Mouse (Mus musculus) forebrain, embryonic 11.5 days (tissue): Measurements from ENCODE around the gene Rpl22l1. TPM values are rescaled to one million over a fixed set of nuclear protein-coding genes. Genes with fewer than 3 reads are reported as not detected.
"Not testable (repeated sequence)": the region's sequence is repeated elsewhere in the genome, so short reads cannot be mapped to it uniquely, and the experiment has no call there.

Experiments
- ATAC-seq: fragments of 200-750 bp; cut with Nextera tagmentation; replicated peaks from 2 replicates; pipeline ENCODE4 v1.8.0; 2017; ENCODE audit warnings: moderate TSS enrichment; ENCODE audit not compliant: low FRiP score
- DNase-seq: peaks from one replicate; pipeline ENCODE4 v3.0.0-alpha.2; 2017; ENCODE audit warnings: low spot score
- H3K27ac ChIP-seq: fragments of 300-500 bp; sonication (generic); 2 replicates; pipeline ENCODE4 v1.5.1; 2014; ENCODE audit warnings: low read depth, low read length
- H3K27me3 ChIP-seq: fragments of 300-500 bp; sonication (generic); 2 replicates; pipeline ENCODE4 v1.6.1; 2014; ENCODE audit warnings: mild to moderate bottlenecking, low read length, mixed read lengths; ENCODE audit not compliant: control insufficient read depth, insufficient read depth
- H3K36me3 ChIP-seq: fragments of 300-500 bp; sonication (generic); 2 replicates; pipeline ENCODE4 v1.6.1; 2014; ENCODE audit warnings: mild to moderate bottlenecking, low read length, moderate library complexity, mixed read lengths; ENCODE audit not compliant: control insufficient read depth, insufficient read depth
- H3K4me1 ChIP-seq: fragments of 300-500 bp; sonication (generic); replicated peaks from 2 replicates; pipeline ENCODE4 v1.6.1; 2014; ENCODE audit warnings: low read length, mixed read lengths; ENCODE audit not compliant: control insufficient read depth, insufficient read depth
- H3K4me2 ChIP-seq: fragments of 300-500 bp; sonication (generic); 2 replicates; pipeline ENCODE4 v1.6.1; 2014; ENCODE audit warnings: low read depth, mild to moderate bottlenecking, low read length, moderate library complexity, mixed read lengths; ENCODE audit not compliant: severe bottlenecking
- H3K4me3 ChIP-seq: fragments of 300-500 bp; sonication (generic); 2 replicates; pipeline ENCODE4 v1.5.1; 2014; ENCODE audit warnings: low read depth, low read length
- H3K9ac ChIP-seq: fragments of 300-500 bp; sonication (generic); 2 replicates; pipeline ENCODE4 v1.6.1; 2014; ENCODE audit warnings: low read length
- H3K9me3 ChIP-seq: fragments of 300-500 bp; sonication (generic); 2 replicates; pipeline ENCODE4 v1.6.1; 2016; ENCODE audit warnings: low read length, mixed read lengths; ENCODE audit not compliant: control insufficient read depth
- WGBS: fragments of 180-500 bp; shearing (Covaris S2); extraction: QIAGEN DNeasy Blood & Tissue Kit; methylation state at CpG from one replicate; pipeline ENCODE4 v1.1.7; 2014; 5-methylcytosine and 5-hydroxymethylcytosine counted together
- polyA plus RNA-seq: library from polyadenylated mRNA; unstranded; fragments of >200 nt; fragmentation: Nextera tagmentation; extraction: Ambion mirVana; gene quantifications from 2 replicates; pipeline ENCODE4 v1.2.1, GENCODE M21; 2014

The Rpl22l1 gene
- polyA plus RNA-seq, result 299 and 379 TPM in 2 replicates

DNA sequence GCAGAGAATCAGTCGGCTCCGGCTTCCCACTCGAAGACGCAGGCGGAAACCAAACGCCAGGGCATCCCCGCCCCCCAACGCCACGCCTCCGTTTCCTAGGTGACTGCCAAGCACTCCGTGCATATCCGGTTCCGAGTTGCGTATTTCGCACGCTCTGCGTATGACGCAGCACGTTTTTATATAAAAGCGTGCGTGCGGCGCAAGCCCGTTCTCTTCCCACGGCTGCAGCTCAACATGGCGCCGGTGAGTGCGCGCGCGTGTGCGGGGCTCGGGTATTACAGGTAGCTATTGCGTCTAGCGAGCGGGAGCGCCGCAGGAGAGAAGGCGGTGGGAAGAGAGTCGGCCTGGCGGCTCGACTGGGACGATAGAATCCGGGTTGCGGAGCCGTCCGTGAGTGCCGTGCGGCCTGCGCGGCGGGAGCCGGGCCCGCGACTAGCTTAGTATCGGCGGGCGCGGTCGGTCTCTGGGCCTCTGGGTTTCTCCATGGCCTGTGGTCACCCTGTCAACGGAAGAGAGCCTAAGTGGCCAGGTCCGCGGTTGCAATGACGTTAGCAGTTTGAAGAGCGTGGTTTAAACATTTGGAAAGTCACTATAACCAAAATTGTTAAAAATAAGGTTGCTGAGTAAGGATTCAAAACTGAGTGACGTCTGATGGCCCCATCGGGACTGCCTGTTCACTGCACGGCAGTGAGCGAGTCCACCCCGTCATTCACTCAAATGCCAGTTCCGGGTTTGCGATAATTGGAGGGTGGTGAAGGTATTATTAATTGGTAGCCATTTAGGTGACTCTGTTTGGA lies at the start of gene Rpl22l1:
Gene Rpl22l1 (plus strand): TSS at position 136 of the 797 bp plus-strand sequence.
- peak within 1 kb of the TSS; percentile 87 for H3K4me3 ChIP-seq
- H3K4me2 ChIP-seq, result peak within 1 kb of the TSS; percentile 60
- peak; percentile 98 for DNase-seq
- H3K9me3 ChIP-seq, result no peaks in the 10 kb centered on the region
- H3K27ac ChIP-seq, result peak within 1 kb of the TSS; percentile 41; the same call in 1 of the 2 replicates
- H3K36me3 ChIP-seq, result no peaks in the 10 kb centered on the region
- under 1% methylated on average over 72 of the region's 72 CpGs for WGBS
- peak within 1 kb of the TSS; percentile 88 for H3K9ac ChIP-seq
- peak; percentile 99 for ATAC-seq
- 0 out of 2 replicates have a peak, but pooled peaks cover 2% of the 10 kb centered on the region for H3K4me1 ChIP-seq
- H3K27me3 ChIP-seq, result no peaks in the 10 kb centered on the region

DNA sequence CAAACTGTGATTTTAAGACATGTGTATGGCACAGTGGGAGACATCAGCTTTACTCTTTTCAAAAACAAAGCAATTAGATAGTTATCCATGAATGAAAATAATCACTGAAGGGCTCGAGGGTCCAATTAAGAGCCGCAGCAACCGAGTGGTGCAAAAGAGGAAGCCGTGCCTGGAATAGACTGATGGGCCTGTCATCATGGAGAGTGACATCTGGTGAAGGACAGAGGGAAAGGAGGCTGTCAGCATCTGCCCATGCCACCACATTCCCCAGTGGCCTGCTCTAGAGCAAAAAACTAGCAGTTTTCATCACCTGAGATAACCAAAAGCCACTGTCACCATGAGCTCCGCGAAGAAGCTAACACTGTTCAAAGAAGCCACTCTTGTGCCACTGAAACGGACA lies 49.8 kb upstream of the Rpl22l1 start:
- Histone ChIP-seq H3K9ac (no peak overlapping the region), H3K4me3 (no peak overlapping the region), H3K36me3 (no peaks in the 10 kb centered on the region), H3K9me3 (no peaks in the 10 kb centered on the region), H3K27me3 (no peaks in the 10 kb centered on the region), H3K4me1 (no peaks in the 10 kb centered on the region), H3K27ac (no peak overlapping the region), H3K4me2 (no peak overlapping the region)
- ATAC-seq (no peak), DNase-seq (no peak)
- WGBS, result 74% methylated on average over 7 of the region's 7 CpGs

DNA sequence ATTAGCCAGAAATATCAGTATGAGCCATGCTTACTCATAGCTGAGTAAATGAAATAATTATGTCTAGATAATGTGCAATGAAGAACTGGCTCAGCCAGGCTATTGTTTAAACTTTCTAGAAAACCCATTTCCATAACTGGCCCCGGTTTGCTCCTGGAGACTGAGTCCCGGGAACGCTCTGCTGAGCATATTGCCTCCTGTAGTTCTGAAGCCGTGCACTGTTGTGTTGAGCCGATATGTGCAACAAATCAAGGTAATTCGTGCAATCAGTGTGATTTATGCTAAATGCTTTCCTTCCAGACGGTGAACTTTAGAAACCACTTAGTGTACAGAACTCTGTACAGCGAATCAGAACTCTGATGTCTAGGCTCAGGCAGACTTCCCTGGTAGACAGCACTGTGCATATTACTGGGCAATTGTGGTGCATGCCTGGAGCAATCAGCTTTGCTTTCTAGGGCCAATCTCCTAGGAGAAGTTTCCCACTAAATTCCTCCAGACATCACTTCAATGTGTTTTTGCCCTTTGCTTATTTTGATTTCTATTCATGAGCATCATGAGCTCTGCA lies 43.9 kb upstream of the Rpl22l1 start:
- Histone ChIP-seq H3K9me3 (no peaks in the 10 kb centered on the region), H3K27me3 (no peaks in the 10 kb centered on the region), H3K4me1 (no peaks in the 10 kb centered on the region), H3K4me2 (no peak overlapping the region), H3K9ac (no peak overlapping the region), H3K36me3 (no peaks in the 10 kb centered on the region), H3K27ac (no peak overlapping the region), H3K4me3 (no peak overlapping the region)
- WGBS, result 88% methylated on average over 8 of the region's 8 CpGs
- ATAC-seq (no peak), DNase-seq (no peak)

DNA sequence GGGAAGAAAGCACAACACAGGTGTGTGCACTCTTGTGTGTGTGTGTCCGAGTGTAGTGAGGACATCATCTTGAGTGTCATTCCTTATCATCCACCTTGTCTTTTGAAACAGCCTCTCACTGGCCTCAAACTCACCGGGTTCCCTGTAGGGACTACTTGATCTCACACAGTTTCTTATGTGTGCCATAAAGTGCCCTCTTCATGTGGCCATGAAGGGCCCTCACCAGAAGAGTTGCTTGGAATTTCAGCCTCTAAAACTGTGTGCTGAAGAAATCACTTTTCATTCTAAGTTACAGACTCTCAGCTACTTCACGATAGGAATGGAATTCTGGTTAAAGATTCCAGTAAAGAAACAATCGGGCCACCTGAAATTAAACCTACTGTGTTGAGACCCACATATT lies 38.3 kb upstream of the Rpl22l1 start:
- Histone ChIP-seq H3K27ac (no peak overlapping the region), H3K4me3 (no peak overlapping the region), H3K4me1 (no peaks in the 10 kb centered on the region), H3K9me3 (no peaks in the 10 kb centered on the region), H3K27me3 (no peaks in the 10 kb centered on the region), H3K9ac (no peak overlapping the region), H3K4me2 (no peak overlapping the region), H3K36me3 (no peaks in the 10 kb centered on the region)
- DNase-seq (no peak), ATAC-seq (no peak)
- WGBS, result 92% methylated on average over 4 of the region's 4 CpGs

DNA sequence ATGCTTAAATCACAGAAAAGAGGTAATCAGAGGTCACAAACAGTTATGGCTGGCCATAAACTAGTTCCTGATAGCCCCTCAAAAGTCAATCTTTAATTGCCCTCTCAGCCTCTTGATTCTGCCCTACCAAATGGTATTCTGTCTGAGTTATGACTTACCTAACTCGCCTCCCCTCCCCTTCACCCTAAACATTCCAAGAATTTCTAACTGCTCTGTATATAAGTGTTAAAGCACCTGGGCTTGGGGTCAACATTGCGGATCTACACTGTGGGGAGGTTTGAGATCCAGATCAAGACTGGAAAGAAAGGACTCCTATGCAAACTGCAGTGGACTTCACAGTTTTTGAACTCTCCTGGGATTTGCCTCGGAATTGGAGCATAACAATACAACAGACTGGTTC lies 37.0 kb upstream of the Rpl22l1 start:
- no peak overlapping the region for H3K9ac ChIP-seq
- no peak for DNase-seq
- no peak overlapping the region for H3K4me2 ChIP-seq
- no peaks in the 10 kb centered on the region for H3K27me3 ChIP-seq
- ATAC-seq, result no peak
- no peak overlapping the region for H3K4me3 ChIP-seq
- H3K9me3 ChIP-seq, result no peaks in the 10 kb centered on the region
- WGBS, result 77% methylated on average over 3 of the region's 3 CpGs
- no peaks in the 10 kb centered on the region for H3K4me1 ChIP-seq
- no peaks in the 10 kb centered on the region for H3K36me3 ChIP-seq
- no peak overlapping the region for H3K27ac ChIP-seq

DNA sequence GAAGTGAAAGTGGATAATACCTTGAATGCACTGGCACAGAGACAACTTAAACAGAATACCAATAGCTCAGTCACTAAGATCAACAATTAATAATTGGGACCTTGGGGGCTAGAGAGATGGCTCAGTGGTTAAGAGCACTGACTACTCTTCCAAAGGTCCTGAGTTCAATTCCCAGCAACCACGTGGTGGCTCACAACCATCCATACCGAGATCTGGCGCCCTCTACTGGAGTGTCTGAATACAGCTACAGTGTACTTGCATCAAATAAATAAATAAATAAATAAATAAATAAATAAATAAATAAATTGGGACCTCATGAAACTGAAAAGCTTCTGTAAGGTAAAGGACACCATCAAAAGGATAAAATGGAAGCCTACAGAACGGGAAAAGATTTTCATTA lies 32.3 kb upstream of the Rpl22l1 start:
- not testable (repeated sequence) for H3K9me3 ChIP-seq, H3K9ac ChIP-seq, H3K27ac ChIP-seq, DNase-seq, H3K36me3 ChIP-seq, H3K4me1 ChIP-seq, H3K27me3 ChIP-seq, H3K4me3 ChIP-seq, H3K4me2 ChIP-seq, ATAC-seq
- 65% methylated on average over 4 of the region's 4 CpGs for WGBS

DNA sequence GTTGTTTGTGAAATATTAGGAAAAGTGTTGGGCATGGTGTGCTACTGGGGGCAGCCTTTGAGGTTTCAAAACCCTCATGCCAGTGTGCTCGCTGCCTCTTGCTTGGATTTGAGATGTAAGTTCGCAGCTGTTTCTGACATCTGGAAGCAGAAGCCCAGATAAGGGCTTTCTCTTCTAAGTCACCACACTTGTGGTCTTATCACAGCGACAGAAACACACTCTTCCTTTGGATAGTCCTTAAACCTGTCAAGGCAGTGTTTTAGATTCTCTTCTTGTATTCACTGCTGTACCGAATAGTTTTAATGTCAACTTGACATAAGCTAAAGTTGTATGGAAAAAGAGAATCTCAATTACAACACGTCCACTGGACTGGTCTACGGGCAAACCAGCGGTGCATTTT lies 29.9 kb upstream of the Rpl22l1 start:
- Histone ChIP-seq H3K4me1 (no peaks in the 10 kb centered on the region), H3K4me2 (no peak overlapping the region), H3K27ac (no peak overlapping the region), H3K9ac (no peak overlapping the region), H3K27me3 (no peaks in the 10 kb centered on the region), H3K36me3 (no peaks in the 10 kb centered on the region), H3K9me3 (no peaks in the 10 kb centered on the region), H3K4me3 (no peak overlapping the region)
- no peak for DNase-seq
- WGBS, result 86% methylated on average over 7 of the region's 7 CpGs
- no peak for ATAC-seq

DNA sequence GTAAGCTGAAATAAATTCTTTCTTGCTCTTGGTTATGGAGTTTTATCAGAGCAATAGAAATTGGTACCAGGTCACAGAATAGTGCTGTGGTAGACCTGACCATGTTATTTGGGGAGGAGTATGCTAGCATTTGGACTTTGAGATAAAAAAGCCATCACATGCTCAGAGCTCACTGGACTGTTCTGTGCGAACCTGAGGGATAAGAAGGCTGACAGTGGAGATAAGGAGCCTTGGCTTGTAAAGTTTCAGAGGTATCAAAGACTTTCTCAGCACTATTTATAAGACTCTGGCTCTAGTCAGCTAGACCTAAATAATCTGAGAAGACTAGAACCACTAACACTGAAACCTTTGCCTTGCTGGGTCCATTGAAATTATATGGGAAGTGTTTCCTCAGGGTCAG lies 29.3 kb upstream of the Rpl22l1 start:
- Histone ChIP-seq H3K9ac (no peak overlapping the region), H3K9me3 (no peaks in the 10 kb centered on the region), H3K27me3 (no peaks in the 10 kb centered on the region), H3K27ac (no peak overlapping the region), H3K4me3 (no peak overlapping the region), H3K4me1 (no peaks in the 10 kb centered on the region), H3K4me2 (no peak overlapping the region), H3K36me3 (no peaks in the 10 kb centered on the region)
- ATAC-seq, result no peak
- no peak for DNase-seq
- WGBS, result 79% methylated on average over 1 of the region's 1 CpGs

DNA sequence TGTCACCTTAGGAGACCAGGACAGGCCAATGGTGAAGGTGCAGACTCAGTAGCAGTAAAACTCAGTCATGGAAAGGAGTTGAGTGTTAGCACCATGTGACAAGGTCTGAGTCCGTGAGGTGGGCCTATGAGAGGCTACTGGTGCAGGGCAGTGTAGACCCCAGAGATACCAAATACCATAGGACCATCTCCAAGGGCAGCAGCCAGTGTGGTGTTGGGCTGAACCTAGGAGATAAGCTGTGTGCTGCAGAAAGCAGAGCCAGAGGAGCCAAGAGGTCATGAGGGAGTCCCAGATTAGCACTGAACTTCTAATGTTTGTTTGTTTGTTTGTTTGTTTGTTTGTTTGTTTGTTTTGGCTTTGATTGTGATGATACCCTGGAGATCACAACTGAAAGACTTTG lies 28.7 kb upstream of the Rpl22l1 start:
- Histone ChIP-seq H3K36me3 (no peaks in the 10 kb centered on the region), H3K27ac (no peak overlapping the region), H3K27me3 (no peaks in the 10 kb centered on the region), H3K4me3 (no peak overlapping the region), H3K4me2 (no peak overlapping the region), H3K9ac (no peak overlapping the region), H3K9me3 (no peaks in the 10 kb centered on the region), H3K4me1 (no peaks in the 10 kb centered on the region)
- no peak for DNase-seq
- 56% methylated on average over 1 of the region's 1 CpGs for WGBS
- ATAC-seq, result no peak
